Mouse (Mus musculus) embryonic fibroblast, embryonic 13.5 days (primary cell): Measurements from ENCODE around the gene Fancd2os. TPM values are rescaled to one million over a fixed set of nuclear protein-coding genes. Genes with fewer than 3 reads are reported as not detected.

Experiments used
- H3K27ac ChIP-seq: 2 replicates; pipeline ENCODE4 v1.5.1; 2012; ENCODE audit warnings: low read length, control low read depth, inconsistent platforms; ENCODE audit not compliant: insufficient read depth
- H3K4me1 ChIP-seq: 2 replicates; pipeline ENCODE4 v1.6.1; 2011; ENCODE audit warnings: low read length; ENCODE audit not compliant: control insufficient read depth, insufficient read depth
- H3K4me3 ChIP-seq: 2 replicates; pipeline ENCODE4 v1.5.1; 2011; ENCODE audit warnings: mild to moderate bottlenecking, control low read depth, low read length; ENCODE audit not compliant: insufficient read depth
- CTCF ChIP-seq: IDR thresholded peaks from 2 replicates; pipeline ENCODE4 v1.5.1; 2011; ENCODE audit warnings: mild to moderate bottlenecking, control low read depth, low read length, moderate library complexity, borderline replicate concordance; ENCODE audit not compliant: insufficient read depth
- POLR2A ChIP-seq: IDR thresholded peaks from 2 replicates; pipeline ENCODE4 v1.6.1; 2011; ENCODE audit warnings: low read depth, mild to moderate bottlenecking, control low read depth, low read length, moderate library complexity
- polyA plus RNA-seq: library from polyadenylated mRNA; stranded (reverse); fragments of >200 nt; gene quantifications from 2 replicates; pipeline ENCODE4 v1.2.4, GENCODE M21; 2011; ENCODE audit warnings: low read depth; ENCODE audit not compliant: missing spikeins, insufficient read length

Fancd2os gene
- not detected in 2 replicates for polyA plus RNA-seq

DNA sequence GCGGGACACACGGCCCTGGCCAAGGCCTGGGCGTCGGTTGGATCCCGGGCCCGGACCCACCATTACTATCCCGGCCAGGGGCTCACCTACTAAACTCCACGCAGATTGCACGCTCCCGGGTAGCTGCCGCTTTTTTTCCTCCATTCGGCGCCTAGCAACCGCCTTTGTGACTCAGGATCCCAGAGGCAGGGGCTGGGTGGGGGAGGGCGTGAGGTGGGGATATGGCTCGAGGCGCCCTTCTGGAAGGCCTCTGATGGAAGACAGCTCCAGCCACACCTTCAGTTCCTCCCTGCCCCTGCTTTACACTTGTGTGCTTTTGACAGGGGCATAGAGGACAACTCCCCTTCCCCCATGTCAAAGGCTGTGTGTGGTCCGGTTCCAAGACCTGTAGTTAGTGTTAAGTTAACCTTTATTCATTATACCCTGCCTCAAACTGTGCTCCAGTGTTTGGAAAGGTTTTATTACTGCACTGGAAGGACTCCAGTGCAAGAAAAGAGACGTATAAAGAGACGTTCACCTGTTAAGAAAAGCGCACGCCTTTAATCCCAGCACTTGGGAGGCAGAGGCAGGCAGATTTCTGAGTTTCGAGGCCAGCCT lies at the start of gene Fancd2os:
Gene Fancd2os (minus strand): TSS at position 173 of the 597 bp plus-strand sequence.
- H3K4me1 ChIP-seq = no peaks in the 10 kb centered on the region
- H3K27ac ChIP-seq = no peak within 1 kb of the TSS
- no peak for TF ChIP-seq CTCF
- TF ChIP-seq POLR2A = no peak
- H3K4me3 ChIP-seq = no peak within 1 kb of the TSS

DNA sequence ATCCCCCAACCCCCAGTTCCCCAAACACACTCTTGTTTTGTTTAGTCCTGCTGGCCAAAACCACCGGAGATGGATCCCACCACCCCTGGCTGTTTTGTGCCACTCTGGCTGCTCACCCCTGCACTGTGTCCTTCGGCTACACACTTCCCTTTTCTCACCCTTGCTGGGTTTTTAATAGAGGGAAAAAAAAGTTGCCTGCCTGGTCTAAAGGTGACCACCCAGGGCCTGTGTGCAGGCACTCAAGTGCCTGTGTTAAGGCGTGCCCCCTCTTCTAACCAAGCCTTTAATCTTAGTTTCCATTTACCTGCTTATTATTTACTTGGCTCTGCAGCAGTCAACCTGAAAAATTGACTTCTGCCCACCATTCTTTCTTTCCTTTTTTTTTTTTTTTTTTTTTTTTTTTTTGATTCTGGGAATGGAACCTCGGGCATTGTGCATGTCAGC lies 49.7 kb upstream of the Fancd2os start:
- Histone ChIP-seq H3K4me3 (no peak overlapping the region), H3K4me1 (no peaks in the 10 kb centered on the region), H3K27ac (no peak overlapping the region)
- TF ChIP-seq CTCF (no peak), POLR2A (no peak)

- TF ChIP-seq POLR2A = no peak
- TF ChIP-seq CTCF = no peak
- Histone ChIP-seq H3K4me3 (no peak overlapping the region), H3K4me1 (no peaks in the 10 kb centered on the region), H3K27ac (no peak overlapping the region)
Measured at GRCm38 (mm10) chr6:113649346-113650196, 49.1 kb upstream of the Fancd2os start.

DNA sequence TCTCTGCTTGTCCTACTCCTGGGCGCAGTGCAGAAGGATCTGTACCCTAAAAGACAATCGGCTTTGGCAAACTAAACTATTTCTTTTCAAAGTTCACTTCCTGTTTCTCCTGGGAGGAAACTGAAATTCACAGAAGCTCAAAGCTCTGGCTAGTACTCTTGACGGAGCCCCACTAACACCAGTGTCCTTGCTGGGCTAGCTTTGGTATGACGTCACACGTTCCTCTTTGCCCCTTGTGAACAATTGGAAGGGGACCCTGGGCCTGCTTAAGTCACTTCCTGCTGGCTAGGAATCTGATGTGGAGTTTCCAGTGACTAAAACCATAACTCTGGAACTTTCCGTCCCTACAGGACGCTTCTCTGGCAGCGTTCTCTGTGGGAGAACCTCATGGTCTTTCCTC lies 44.3 kb upstream of the Fancd2os start:
- no peak overlapping the region for H3K4me3 ChIP-seq
- H3K4me1 ChIP-seq = no peaks in the 10 kb centered on the region
- H3K27ac ChIP-seq = no peak overlapping the region
- TF ChIP-seq POLR2A = no peak
- no peak for TF ChIP-seq CTCF

- no peak overlapping the region for H3K4me3 ChIP-seq
- TF ChIP-seq CTCF (no peak), POLR2A (no peak)
- H3K4me1 ChIP-seq = no peaks in the 10 kb centered on the region
- H3K27ac ChIP-seq = no peak overlapping the region
Measured at GRCm38 (mm10) chr6:113643967-113644366, 43.5 kb upstream of the Fancd2os start.

DNA sequence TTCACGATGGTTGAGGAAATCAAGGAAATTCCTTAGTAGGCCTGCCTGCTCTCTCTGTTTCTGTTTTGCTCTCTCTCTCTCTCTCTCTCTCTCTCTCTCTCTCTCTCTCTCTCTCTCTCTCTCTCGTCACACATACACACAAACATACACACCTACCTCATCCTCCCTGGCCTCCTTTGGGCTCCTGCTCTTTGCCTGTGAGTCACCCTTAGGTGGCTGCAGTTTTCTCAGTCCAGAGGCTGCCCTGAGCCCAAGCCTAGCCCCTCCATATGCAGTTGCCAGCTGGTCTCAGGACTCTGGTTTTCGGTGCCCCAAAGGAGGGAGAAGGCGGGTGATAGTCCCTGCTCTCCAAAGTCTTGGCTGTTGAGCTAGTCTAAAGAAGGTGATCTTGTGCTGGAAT lies 42.5 kb upstream of the Fancd2os start:
- Histone ChIP-seq H3K4me3 (no peak overlapping the region), H3K27ac (no peak overlapping the region), H3K4me1 (no peaks in the 10 kb centered on the region)
- TF ChIP-seq POLR2A = no peak
- no peak for TF ChIP-seq CTCF

DNA sequence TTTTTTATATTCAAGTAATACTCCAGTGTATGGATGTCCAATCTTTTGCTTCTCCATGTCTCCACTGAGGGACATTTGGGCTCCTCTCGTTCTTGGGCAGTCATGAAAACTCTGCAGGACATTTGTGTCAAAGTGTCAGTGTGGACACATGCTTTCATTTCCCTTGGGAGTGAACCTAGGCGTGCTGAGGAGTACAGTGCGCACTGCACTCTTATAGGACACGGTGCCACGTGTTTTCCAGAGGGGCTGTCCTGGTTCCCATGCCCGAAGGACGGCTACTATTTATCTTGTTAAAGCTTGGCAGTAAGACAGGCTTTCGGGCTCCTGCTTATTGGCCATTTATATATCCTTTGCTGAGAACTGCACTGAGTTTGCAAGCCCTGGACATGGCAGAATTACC lies 42.1 kb upstream of the Fancd2os start:
- Histone ChIP-seq H3K4me3 (no peak overlapping the region), H3K4me1 (no peaks in the 10 kb centered on the region), H3K27ac (no peak overlapping the region)
- TF ChIP-seq CTCF (no peak), POLR2A (no peak)

GRCm38 (mm10) chr6:113639201-113639600 lies 38.7 kb upstream of the Fancd2os start:
- no peaks in the 10 kb centered on the region for H3K4me1 ChIP-seq
- H3K27ac ChIP-seq = no peak overlapping the region
- TF ChIP-seq POLR2A (no peak), CTCF (no peak)
- no peak overlapping the region for H3K4me3 ChIP-seq

GRCm38 (mm10) chr6:113638302-113639040 lies 38.0 kb upstream of the Fancd2os start, which contains the start of gene Irak2:
Irak2 (plus strand) TSS chr6:113638467.
- Histone ChIP-seq H3K4me3 (peak within 1 kb of the TSS; percentile 49), H3K4me1 (no peaks in the 10 kb centered on the region), H3K27ac (no peak within 1 kb of the TSS)
- peak; percentile 97 for TF ChIP-seq POLR2A
- TF ChIP-seq CTCF = peak; percentile 93

GRCm38 (mm10) chr6:113632863-113633262 lies 32.3 kb upstream of the Fancd2os start:
- TF ChIP-seq POLR2A = no peak
- no peak overlapping the region for H3K4me3 ChIP-seq
- no peak overlapping the region for H3K27ac ChIP-seq
- H3K4me1 ChIP-seq = no peaks in the 10 kb centered on the region
